ENCODE assay signal across 11 mouse cellular contexts in genomic region chr6:94169581-94170194, GRCm38 (mm10).
DNase-seq lines count a peak whose midpoint lies in the region; ATAC-seq and TF ChIP-seq lines count a peak whose summit lies in the region.
"Had no signal": no experiment of that assay in that cellular context is flagged by ENCODE, and none has a peak within 500 bp of the region (broad histone marks: within the 10 kb centered on the region; RNA-seq: fewer than 3 reads in every experiment).

No protein-coding gene starts in this region.

- DNase-seq in heart, embryonic 10.5 days (ENCODE audit: low spot score), result no peak
- DNase-seq in heart, postnatal 36 days, result no peak
- peak; percentile 13 for DNase-seq in ES-E14 (ENCODE audit: low read depth, low spot score)
- DNase-seq in spleen, adult 18-20 months, result no peak
- no peak for DNase-seq in lung, adult 2 months
- DNase-seq: right cerebral cortex, postnatal 14 days had no signal

- H3K36me3 ChIP-seq in heart, embryonic 10.5 days, result no peaks in the 10 kb centered on the region
- H3K36me3 ChIP-seq in E14TG2a.4 (ENCODE audit: insufficient read depth, low read length) (no peaks in the 10 kb centered on the region), ES-E14 (ENCODE audit: control insufficient read depth, insufficient read depth, low read length, poor library complexity, severe bottlenecking) (no peaks in the 10 kb centered on the region; the same call in 1 of the 2 replicates)
- no peaks in the 10 kb centered on the region for H3K36me3 ChIP-seq in kidney, embryonic 16.5 days (ENCODE audit: insufficient read depth, low read length)
- H3K36me3 ChIP-seq: neural tube, embryonic 15.5 days had no signal

- in situ Hi-C loops in ES-E14 (cut with MboI; ENCODE audit: low sequenced_read_pairs in 2 of 2, unreplicated experiment in 2 of 2), result no loop called here

- WGBS in heart, embryonic 10.5 days, result 64% methylated on average over 9 of the region's 9 CpGs
- WGBS in kidney, embryonic 16.5 days, result 68% methylated on average over 9 of the region's 9 CpGs
- 85% methylated on average over 9 of the region's 9 CpGs for whole genome bisulfite sequencing in lung, adult 2 months

- H3K9me3 ChIP-seq in heart, embryonic 10.5 days, result no peaks in the 10 kb centered on the region
- no peaks in the 10 kb centered on the region for H3K9me3 ChIP-seq in E14TG2a.4 (ENCODE audit: low read length)
- no peaks in the 10 kb centered on the region for H3K9me3 ChIP-seq in ES-E14 (ENCODE audit: control insufficient read depth, insufficient read depth, low read depth, low read length)
- H3K9me3 ChIP-seq in kidney, embryonic 16.5 days (ENCODE audit: low read length), result no peaks in the 10 kb centered on the region
- H3K9me3 ChIP-seq: neural tube, embryonic 15.5 days had no signal

- no peak for TF ChIP-seq CTCF in E14TG2a.4 (conservative IDR thresholded peaks at IDR 0.05; ENCODE audit: low read length)
- no peak for TF ChIP-seq CTCF in lung, adult 2 months (IDR thresholded peaks at IDR 0.05; ENCODE audit: insufficient read depth, low read length)

- peaks cover 64% of the 10 kb centered on the region for H3K4me1 ChIP-seq in heart, embryonic 10.5 days
- H3K4me1 ChIP-seq in E14TG2a.4 (replicated peaks; ENCODE audit: low read depth, low read length) (peaks cover 73% of the 10 kb centered on the region), ES-E14 (ENCODE audit: control insufficient read depth in 2 of 2, insufficient read depth in 2 of 2, low read length in 2 of 2, poor library complexity in 1 of 2) (peaks cover 11 to 24% of the 10 kb centered on the region in 2 experiments)
- H3K4me1 ChIP-seq in kidney, embryonic 16.5 days (ENCODE audit: insufficient read depth, low read length), result peaks cover 13% of the 10 kb centered on the region; the same call in 1 of the 2 replicates
- H3K4me1 ChIP-seq in lung, adult 2 months (ENCODE audit: control insufficient read depth, insufficient read depth, low read length), result peaks cover 6% of the 10 kb centered on the region; the same call in 1 of the 2 replicates

- intact Hi-C loops in heart, postnatal 36 days (cut with DNase I), result no loop called here

- peak; percentile 66 for ATAC-seq in kidney, embryonic 16.5 days (ENCODE audit: low FRiP score, low TSS enrichment)

- H3K4me2 ChIP-seq in kidney, embryonic 16.5 days (replicated peaks; ENCODE audit: low read depth, low read length), result no peak overlapping the region
- H3K4me2 ChIP-seq: neural tube, embryonic 15.5 days had no signal

- peak overlapping the region; percentile 69 for H3K27ac ChIP-seq in heart, embryonic 10.5 days
- H3K27ac ChIP-seq in ES-E14 (ENCODE audit: insufficient read depth, low read depth, low read length, poor library complexity, severe bottlenecking), result no peak overlapping the region
- H3K27ac ChIP-seq in kidney, embryonic 16.5 days (ENCODE audit: low read length), result peak overlapping the region; percentile 41
- H3K27ac ChIP-seq: liver, embryonic 14.5 days; macrophage; neural tube, embryonic 15.5 days had no signal

- TF ChIP-seq POLR2A in lung, adult 2 months (IDR thresholded peaks at IDR 0.05; ENCODE audit: borderline replicate concordance, extremely low read depth, low read depth, low read length), result no peak

- no peak overlapping the region for H3K9ac ChIP-seq in ES-E14 (ENCODE audit: insufficient read depth, low read depth, low read length, poor library complexity, severe bottlenecking)
- H3K9ac ChIP-seq in kidney, embryonic 16.5 days (replicated peaks; ENCODE audit: low read length), result no peak overlapping the region
- H3K9ac ChIP-seq: liver, embryonic 14.5 days; neural tube, embryonic 15.5 days had no signal

- H3K4me3 ChIP-seq in heart, embryonic 10.5 days, result no peak overlapping the region
- H3K4me3 ChIP-seq in E14TG2a.4 (replicated peaks; ENCODE audit: low read length), result peak overlapping the region; percentile 50
- peak overlapping the region in 1 of 2 experiments; percentile 30; a peak in 2 of 4 replicates for H3K4me3 ChIP-seq in ES-E14 (ENCODE audit: insufficient read depth in 1 of 2, low read depth in 1 of 2, low read length in 2 of 2, poor library complexity in 1 of 2, severe bottlenecking in 1 of 2)
- H3K4me3 ChIP-seq in kidney, embryonic 16.5 days (ENCODE audit: low read length), result no peak overlapping the region
- no peak overlapping the region for H3K4me3 ChIP-seq in lung, adult 2 months (replicated peaks; ENCODE audit: extremely low read depth, low read depth, low read length)
- H3K4me3 ChIP-seq: neural tube, embryonic 15.5 days had no signal

- no peaks in the 10 kb centered on the region for H3K27me3 ChIP-seq in heart, embryonic 10.5 days (ENCODE audit: insufficient read depth, poor library complexity, severe bottlenecking)
- no peaks in the 10 kb centered on the region for H3K27me3 ChIP-seq in E14TG2a.4 (ENCODE audit: insufficient read depth, low read length)
- no peaks in the 10 kb centered on the region for H3K27me3 ChIP-seq in kidney, embryonic 16.5 days (ENCODE audit: insufficient read depth, low read length)
- H3K27me3 ChIP-seq: neural tube, embryonic 15.5 days had no signal

TF ChIP-seq in ES-E14, 5 proteins besides CTCF, POLR2A, EP300 and RAD21:
- TF ChIP-seq CHD2 (IDR thresholded peaks at IDR 0.05; ENCODE audit: low read depth, low read length) (no peak), ZNF384 (IDR thresholded peaks at IDR 0.05; ENCODE audit: low read depth, low read length) (peak; percentile 90)
